Mouse (Mus musculus) liver, embryonic 14.5 days (tissue): ENCODE data around the gene Sema7a. TPM values are rescaled to one million over a fixed set of nuclear protein-coding genes. Genes with fewer than 3 reads are reported as not detected.

Experiments used
- ATAC-seq: fragments of 200-750 bp; cut with Nextera tagmentation; 2 replicates; pipeline ENCODE4 v1.8.0; 2017; ENCODE audit warnings: moderate number of reproducible peaks, mild to moderate bottlenecking, moderate library complexity; ENCODE audit not compliant: insufficient read depth
- DNase-seq, 3 experiments: peaks; one replicate each; pipeline ENCODE4 v3.0.0-alpha.2; 2012 to 2013; ENCODE audit warnings: low read depth in 3 of 3, low spot score in 3 of 3
- H3K27ac ChIP-seq: fragments of 300-500 bp; sonication (generic); 2 replicates; pipeline ENCODE4 v1.5.1; 2014; ENCODE audit warnings: moderate library complexity, mild to moderate bottlenecking, control low read depth, inconsistent platforms
- H3K27me3 ChIP-seq: fragments of 300-500 bp; sonication (generic); 2 replicates; pipeline ENCODE4 v1.6.1; 2014; ENCODE audit warnings: mild to moderate bottlenecking, low read length, moderate library complexity; ENCODE audit not compliant: control insufficient read depth, insufficient read depth
- H3K36me3 ChIP-seq: fragments of 300-500 bp; sonication (generic); replicated peaks from 2 replicates; pipeline ENCODE4 v1.6.1; 2014; ENCODE audit warnings: low read depth; ENCODE audit not compliant: control insufficient read depth, insufficient read depth
- H3K4me1 ChIP-seq, 2 experiments: fragments of 200-500 bp in 1 of 2; fragments of 300-500 bp in 1 of 2; sonication (generic) in 1 of 2; replicated peaks; 2 replicates each; pipeline ENCODE4 v1.6.1; 2012 to 2014; ENCODE audit warnings: antibody characterized with exemption in 1 of 2, inconsistent platforms in 1 of 2, low read length in 1 of 2; ENCODE audit not compliant: control insufficient read depth in 2 of 2, insufficient read depth in 2 of 2
- H3K4me2 ChIP-seq: fragments of 300-500 bp; sonication (generic); 2 replicates; pipeline ENCODE4 v1.6.1; 2014; ENCODE audit warnings: low read depth, mild to moderate bottlenecking, control low read depth, moderate library complexity
- H3K4me3 ChIP-seq, 2 experiments: fragments of 200-500 bp in 1 of 2; fragments of 300-500 bp in 1 of 2; sonication (generic) in 1 of 2; 2 replicates each; pipeline ENCODE4 v1.5.1; 2012 to 2014; ENCODE audit warnings: low read depth in 2 of 2, low read length in 2 of 2, mild to moderate bottlenecking in 2 of 2, control low read depth in 1 of 2, inconsistent platforms in 1 of 2, moderate library complexity in 1 of 2; ENCODE audit not compliant: insufficient read depth in 1 of 2
- H3K9ac ChIP-seq: fragments of 300-500 bp; sonication (generic); replicated peaks from 2 replicates; pipeline ENCODE4 v1.6.1; 2014; ENCODE audit warnings: mild to moderate bottlenecking, control low read depth, moderate library complexity
- H3K9me3 ChIP-seq: fragments of 300-500 bp; sonication (generic); 2 replicates; pipeline ENCODE4 v1.6.1; 2016; ENCODE audit warnings: low read length, mixed read lengths; ENCODE audit not compliant: control insufficient read depth
- CTCF ChIP-seq: IDR thresholded peaks from 2 replicates; pipeline ENCODE4 v1.5.1; 2016; ENCODE audit warnings: antibody characterized with exemption, low read depth, control low read depth
- EP300 ChIP-seq: IDR thresholded peaks from 2 replicates; pipeline ENCODE4 v1.6.1; 2016; ENCODE audit warnings: antibody characterized with exemption, low read depth
- WGBS: fragments of 180-500 bp; shearing (Covaris S2); extraction: QIAGEN DNeasy Blood & Tissue Kit; methylation state at CpG from one replicate; pipeline ENCODE4 v1.1.7; 2014; ENCODE audit not compliant: insufficient replicate concordance; 5-methylcytosine and 5-hydroxymethylcytosine counted together
- polyA plus RNA-seq, 2 experiments: library from polyadenylated mRNA; depleted of rRNA in 1 of 2; stranded (reverse) in 1 of 2; unstranded in 1 of 2; fragments of >200 nt; fragmentation: Nextera tagmentation in 1 of 2; extraction: Ambion mirVana in 1 of 2; gene quantifications; 2 replicates each; pipeline versions ENCODE4 v1.2.1 to v1.2.3; 2012 to 2014

Sema7a gene
- polyA plus RNA-seq, 2 experiments = 0.08 TPM; not detected in 1

GRCm38 (mm10) chr9:57903589-57904249 is 36.2 kb upstream of the Sema7a start:
- Histone ChIP-seq H3K9ac (no peak overlapping the region), H3K4me3 (no peak overlapping the region), H3K27me3 (no peaks in the 10 kb centered on the region), H3K36me3 (no peaks in the 10 kb centered on the region), H3K27ac (no peak overlapping the region), H3K4me1 (peaks cover 0 to 2% of the 10 kb centered on the region in 2 experiments; a peak in 1 of 4 replicates), H3K4me2 (no peak overlapping the region), H3K9me3 (no peaks in the 10 kb centered on the region)
- ATAC-seq (no peak), DNase-seq (no peak)
- 52% methylated on average over 8 of the region's 8 CpGs for WGBS
- no peak for TF ChIP-seq EP300
- peak; percentile 15; the same call in 1 of the 2 replicates for TF ChIP-seq CTCF

- Histone ChIP-seq H3K4me3 (no peak overlapping the region), H3K36me3 (no peaks in the 10 kb centered on the region), H3K27ac (no peak overlapping the region), H3K27me3 (no peaks in the 10 kb centered on the region), H3K9me3 (no peaks in the 10 kb centered on the region), H3K4me1 (peaks cover 0 to 2% of the 10 kb centered on the region in 2 experiments; a peak in 1 of 4 replicates), H3K4me2 (no peak overlapping the region), H3K9ac (no peak overlapping the region)
- WGBS = 59% methylated on average over 5 of the region's 5 CpGs
- no peak for DNase-seq
- TF ChIP-seq CTCF (no peak), EP300 (no peak)
- no peak for ATAC-seq
Measured at GRCm38 (mm10) chr9:57904250-57904644, 35.7 kb upstream of the Sema7a start.

DNA sequence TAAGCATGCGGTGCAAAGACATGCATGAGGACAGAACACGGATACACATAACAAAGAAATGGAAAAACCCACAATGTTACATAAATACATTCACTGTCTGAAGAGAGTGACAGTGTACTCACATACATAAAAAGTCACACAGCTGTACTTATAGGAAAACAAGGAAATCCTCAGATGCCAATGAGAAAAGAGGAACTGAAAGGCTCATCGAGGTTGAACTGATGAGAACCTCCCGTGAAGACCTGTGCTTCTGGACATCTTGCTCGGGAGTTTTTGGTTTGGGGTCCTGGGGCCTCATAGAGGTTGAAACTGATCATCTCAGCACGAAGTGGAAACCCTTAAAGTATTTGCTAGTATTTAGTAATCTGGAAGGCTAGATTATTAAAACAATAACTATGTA is 32.7 kb upstream of the Sema7a start:
- no peak for DNase-seq
- TF ChIP-seq EP300 = no peak
- no peak for TF ChIP-seq CTCF
- no peak overlapping the region for H3K4me3 ChIP-seq
- no peaks in the 10 kb centered on the region for H3K36me3 ChIP-seq
- H3K4me2 ChIP-seq = no peak overlapping the region
- no peaks in the 10 kb centered on the region for H3K9me3 ChIP-seq
- no peak for ATAC-seq
- 35% methylated on average over 6 of the region's 6 CpGs for WGBS
- H3K27me3 ChIP-seq = no peaks in the 10 kb centered on the region
- no peak overlapping the region for H3K9ac ChIP-seq
- peaks cover 7 to 8% of the 10 kb centered on the region in 2 experiments for H3K4me1 ChIP-seq
- H3K27ac ChIP-seq = no peak overlapping the region

DNA sequence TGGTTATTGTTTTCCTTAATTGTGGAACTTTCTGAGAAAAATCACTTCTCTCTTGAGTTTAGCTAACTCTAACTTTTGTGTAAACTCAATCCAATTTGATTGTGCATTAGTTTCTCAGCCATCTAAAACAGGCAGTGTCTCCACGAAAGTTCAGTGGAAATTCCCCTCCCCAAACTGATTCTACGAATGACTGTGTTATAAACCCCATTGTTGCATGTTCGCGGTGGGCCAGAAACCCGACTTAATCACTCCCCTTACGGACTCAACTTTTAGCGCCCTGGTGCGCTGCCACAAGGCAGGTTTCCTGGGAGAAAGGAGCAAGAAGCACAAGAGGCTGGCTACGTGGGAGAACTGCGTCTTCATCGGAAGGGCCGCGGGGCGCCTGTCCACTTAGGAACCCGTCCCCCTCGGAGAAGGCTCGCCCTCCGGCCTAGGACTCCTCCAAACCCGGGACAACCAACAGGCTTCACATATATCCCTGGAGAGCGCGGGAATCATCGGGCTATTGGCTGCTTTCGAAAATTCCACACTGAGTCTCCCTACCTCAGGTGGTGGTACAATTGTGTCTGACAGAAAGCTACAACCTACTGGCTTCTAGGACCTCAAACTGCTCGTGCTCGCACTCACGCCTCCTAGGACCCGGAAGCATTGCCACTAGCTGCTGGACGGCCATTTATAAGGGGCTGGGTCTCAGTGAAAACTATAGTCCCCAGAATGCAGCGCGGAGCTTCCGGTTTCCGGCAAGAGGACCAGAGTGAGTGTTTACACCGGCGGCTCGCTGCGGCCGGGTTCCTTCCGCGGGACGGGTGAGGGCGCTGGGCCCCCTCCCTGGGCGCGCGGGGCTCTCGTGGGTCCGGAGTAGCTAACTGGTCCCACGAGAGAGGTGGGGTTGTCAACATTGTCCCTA is 29.4 kb upstream of the Sema7a start, which contains the start of gene Ubl7:
Ubl7 (plus strand) TSS at position 726 of the 907 bp plus-strand sequence.
- Histone ChIP-seq H3K9me3 (no peaks in the 10 kb centered on the region), H3K27ac (peak within 1 kb of the TSS; percentile 28), H3K9ac (peak within 1 kb of the TSS; percentile 83), H3K4me1 (peaks cover 7 to 8% of the 10 kb centered on the region in 2 experiments), H3K4me2 (peak within 1 kb of the TSS; percentile 88), H3K36me3 (peaks cover 2% of the 10 kb centered on the region; the same call in 1 of the 2 replicates), H3K27me3 (no peaks in the 10 kb centered on the region), H3K4me3 (peak within 1 kb of the TSS; percentile 73 to 96)
- WGBS = under 1% methylated on average over 47 of the region's 47 CpGs
- DNase-seq (peak; percentile 84 to 86 (median 85)), ATAC-seq (peak; percentile 99)
- TF ChIP-seq CTCF (no peak; the same call in 1 of the 2 replicates), EP300 (no peak; the same call in 1 of the 2 replicates)

GRCm38 (mm10) chr9:57912571-57912970 is 27.3 kb upstream of the Sema7a start:
- Histone ChIP-seq H3K4me3 (no peak overlapping the region), H3K27me3 (no peaks in the 10 kb centered on the region), H3K9ac (no peak overlapping the region), H3K36me3 (peaks cover 2% of the 10 kb centered on the region; the same call in 1 of the 2 replicates), H3K4me2 (no peak overlapping the region), H3K9me3 (no peaks in the 10 kb centered on the region), H3K27ac (no peak overlapping the region), H3K4me1 (peaks cover 7 to 8% of the 10 kb centered on the region in 2 experiments)
- TF ChIP-seq EP300 (no peak), CTCF (no peak)
- WGBS = 99% methylated on average over 5 of the region's 5 CpGs
- DNase-seq = no peak
- no peak for ATAC-seq
